Mouse (Mus musculus): ENCODE measurements around the gene Fhad1.

DNA sequence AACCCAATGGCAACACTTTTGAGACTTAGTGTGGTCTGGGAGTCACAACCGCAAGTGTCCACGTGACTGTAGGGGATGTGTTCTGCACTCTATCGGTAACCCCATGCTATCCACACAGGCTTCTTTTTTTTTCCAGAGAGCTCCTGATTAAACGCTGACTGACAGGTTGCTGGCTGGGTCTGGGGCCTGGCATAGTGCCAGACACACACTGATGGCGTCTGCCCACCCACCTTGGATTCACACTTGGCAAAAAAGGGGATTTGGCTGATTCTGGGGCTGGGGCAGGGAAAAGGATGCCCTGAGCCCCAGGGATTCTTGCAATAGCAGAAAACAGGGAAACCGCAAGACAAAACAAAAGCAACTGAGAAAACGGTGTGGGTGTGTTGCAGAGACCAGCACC lies 18.8 kb downstream of the Fhad1 start:
- no peak for TF ChIP-seq POLR2A (IDR thresholded peaks at IDR 0.05; ENCODE audit: insufficient read depth, low read length)
- TF ChIP-seq CTCF (IDR thresholded peaks at IDR 0.05; ENCODE audit: low read depth, low read length) = no peak

Measured in ES-Bruce4 (cell line).